Mouse (Mus musculus): ENCODE measurements around the gene Nmnat2.

Gene Nmnat2

DNA sequence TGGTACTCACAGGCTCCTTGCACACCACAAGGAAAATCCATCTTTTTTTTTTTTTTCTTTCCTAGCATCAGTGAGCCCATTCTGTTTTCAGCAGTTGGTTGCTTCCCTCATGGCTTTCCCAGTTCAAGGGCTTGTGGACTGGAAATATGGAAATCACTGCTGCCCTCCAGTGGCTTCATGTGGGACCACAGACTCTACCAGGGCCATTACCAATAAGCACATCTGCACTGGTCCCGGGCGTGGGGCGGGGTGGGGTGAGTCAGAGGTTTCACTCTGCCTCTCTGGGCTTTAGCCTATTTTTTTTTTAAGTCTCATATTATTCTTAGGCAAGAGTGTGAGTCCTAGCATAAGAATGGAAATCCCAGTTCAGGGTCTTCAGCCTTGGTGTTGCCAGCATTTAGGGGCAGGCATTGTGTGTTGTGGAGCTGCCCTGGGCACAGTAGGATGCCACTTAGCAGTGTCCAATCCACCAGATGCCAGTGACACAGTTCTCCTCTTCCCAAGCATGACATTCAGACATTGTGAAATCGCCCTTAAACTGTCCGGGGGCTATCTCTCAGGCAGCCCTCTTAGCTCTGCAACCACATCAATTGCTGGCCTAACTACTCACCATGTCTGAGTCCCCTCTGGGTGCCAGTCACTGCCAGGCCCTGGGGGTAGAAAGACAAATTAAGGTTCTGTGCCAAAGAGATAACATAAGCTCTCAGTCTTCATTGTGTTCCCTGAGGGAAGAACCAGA, 137.6 kb downstream of the Nmnat2 start:
- DNase-seq (ENCODE audit: low read depth, low spot score), result peak; percentile 60

DNA sequence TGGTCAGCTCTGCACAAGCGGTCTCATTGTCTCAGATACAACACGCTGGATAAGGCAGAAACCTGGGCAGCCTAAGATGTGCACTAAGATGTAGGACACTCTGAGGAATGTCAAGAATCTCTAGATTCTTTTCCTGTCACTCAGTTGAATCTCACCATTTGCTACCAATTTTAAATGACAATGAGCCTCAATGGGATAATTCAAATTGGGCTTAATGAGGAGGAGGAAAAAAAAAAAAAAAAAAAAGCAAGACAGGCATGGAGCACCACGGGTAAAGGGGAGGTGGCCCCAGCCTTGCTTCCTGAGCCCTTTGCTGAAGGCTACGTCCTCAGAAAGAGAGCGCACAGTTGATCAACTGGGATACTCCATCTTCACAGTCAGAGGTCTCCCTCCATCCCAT, 138.4 kb downstream of the Nmnat2 start:
- DNase-seq (ENCODE audit: low read depth, low spot score), result no peak

GRCm38 (mm10) chr1:153093581-153093980, 138.8 kb downstream of the Nmnat2 start:
- no peak for DNase-seq (ENCODE audit: low read depth, low spot score)

DNA sequence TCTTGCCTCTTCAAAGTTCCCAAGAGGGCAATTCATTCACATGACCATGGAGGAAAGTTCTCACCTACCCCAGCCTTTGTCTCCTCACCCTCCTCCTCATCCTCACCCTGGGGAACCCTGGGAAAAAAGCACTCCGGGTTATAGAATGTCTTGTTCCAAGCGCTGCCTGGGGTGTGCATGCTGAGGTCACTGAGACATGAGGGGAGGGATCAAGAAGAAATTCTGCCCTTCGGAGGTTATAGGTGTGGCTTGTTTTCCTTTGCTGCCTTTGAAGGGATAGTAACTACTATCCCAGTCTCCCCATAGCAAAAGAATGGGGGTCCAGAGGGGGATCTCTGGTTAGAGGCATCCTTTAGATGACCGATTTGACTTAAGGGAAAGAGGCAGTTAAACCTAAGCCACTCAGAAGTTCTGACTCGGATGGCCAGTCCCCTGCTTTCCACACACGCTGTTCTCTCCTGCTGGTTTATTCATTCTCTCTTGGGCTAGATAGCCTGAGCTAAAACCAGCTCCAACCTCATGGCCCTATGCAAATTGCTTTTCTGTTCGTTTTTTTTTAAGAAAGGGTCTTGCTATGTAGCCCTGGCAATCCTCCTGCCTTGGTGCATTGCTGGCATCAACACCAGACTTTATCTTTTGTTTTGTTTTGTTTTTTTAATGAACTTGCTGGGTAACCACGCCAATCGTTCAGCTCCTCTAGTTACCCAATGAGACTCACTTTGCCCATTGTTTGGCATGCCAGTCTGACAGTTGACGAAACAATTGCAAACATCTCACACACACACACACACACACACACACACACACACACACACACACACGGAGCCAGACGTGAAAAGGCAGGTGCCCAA, 139.7 kb downstream of the Nmnat2 start:
- no peak for DNase-seq (ENCODE audit: low read depth, low spot score)

DNA sequence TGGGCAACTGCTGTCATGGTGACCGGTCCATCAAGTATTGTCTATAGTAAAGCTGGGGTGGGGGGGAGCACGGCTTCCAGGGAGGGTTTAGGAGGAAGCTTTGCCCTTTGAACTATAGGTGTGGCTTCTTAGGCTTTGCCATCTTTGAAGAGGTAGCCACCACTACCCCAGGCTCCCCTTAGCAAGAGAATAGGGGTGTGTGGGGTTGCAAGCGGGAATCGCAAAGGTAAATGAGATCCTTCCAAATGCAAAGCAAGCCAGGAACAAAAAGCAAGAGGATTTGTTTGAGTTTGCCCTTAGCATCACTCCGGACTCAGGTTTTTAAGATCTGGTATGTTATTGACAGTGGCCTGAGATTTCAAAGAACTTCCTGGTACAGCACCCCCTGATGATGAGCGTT, 140.5 kb downstream of the Nmnat2 start:
- DNase-seq (ENCODE audit: low read depth, low spot score), result no peak

DNA sequence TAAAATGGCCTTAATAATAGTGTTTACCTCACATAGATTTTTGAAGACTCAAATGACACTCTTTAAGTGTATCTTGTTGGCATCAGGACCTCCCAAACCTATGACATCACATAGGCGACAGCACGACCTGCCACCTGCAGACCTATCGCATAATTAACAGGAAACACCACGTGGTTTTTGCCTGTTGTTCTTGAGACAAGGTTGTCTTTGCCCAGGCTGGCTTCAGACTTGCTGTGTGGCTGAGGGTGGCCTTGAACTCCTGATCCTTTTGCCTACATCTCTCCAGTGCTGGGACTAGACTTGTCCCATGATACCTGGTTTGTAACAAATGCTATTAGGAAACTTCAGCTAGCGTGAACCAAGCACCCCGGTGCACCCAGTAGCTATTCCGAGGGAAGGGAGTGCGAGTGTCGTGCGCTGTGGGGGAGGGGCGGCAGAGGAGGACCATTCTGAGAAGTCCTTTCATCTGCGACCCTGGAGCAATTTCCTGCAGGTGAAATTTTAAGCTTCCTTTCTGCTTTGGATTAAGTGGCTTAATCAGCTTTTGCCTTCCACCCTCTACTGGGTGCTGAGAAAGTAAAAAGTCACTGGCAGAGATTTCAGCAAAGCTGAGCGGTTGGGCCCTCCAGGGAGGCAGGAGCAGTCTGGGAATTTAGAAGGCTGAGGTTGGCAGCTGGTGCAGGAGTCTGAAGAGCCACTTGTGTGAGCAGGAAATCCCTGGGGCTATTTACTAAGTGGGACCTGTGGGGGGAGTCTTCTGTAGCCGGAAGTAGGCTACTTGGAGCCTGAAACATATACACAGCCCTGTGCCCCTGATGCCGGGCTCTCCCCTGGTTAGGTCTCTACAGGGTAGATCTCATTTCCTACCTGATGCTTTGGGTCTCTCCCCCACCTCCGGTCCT, 141.3 kb downstream of the Nmnat2 start:
- DNase-seq (ENCODE audit: low read depth, low spot score), result no peak

GRCm38 (mm10) chr1:153097017-153097675, 142.4 kb downstream of the Nmnat2 start:
- no peak for DNase-seq (ENCODE audit: low read depth, low spot score)

DNA sequence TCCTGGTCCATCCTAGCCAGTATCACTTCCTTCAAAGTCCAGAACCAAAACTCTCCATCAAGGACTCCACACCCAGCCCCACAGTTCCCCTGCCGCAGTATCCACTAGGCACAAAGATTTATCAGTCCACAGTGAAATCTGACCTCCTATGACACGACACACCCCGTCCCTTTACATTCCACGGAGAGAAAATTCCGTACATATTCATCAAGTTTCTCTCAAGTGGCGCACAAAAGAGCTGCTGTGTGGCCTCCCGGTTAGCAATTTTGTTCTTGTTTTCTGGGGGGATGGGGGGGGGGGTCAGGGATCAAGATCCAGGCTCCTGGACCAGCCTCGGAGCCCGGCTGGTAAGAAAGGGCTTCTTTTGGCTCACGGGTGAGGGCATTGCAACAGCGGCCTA, 143.8 kb downstream of the Nmnat2 start:
- DNase-seq (ENCODE audit: low read depth, low spot score), result no peak

DNA sequence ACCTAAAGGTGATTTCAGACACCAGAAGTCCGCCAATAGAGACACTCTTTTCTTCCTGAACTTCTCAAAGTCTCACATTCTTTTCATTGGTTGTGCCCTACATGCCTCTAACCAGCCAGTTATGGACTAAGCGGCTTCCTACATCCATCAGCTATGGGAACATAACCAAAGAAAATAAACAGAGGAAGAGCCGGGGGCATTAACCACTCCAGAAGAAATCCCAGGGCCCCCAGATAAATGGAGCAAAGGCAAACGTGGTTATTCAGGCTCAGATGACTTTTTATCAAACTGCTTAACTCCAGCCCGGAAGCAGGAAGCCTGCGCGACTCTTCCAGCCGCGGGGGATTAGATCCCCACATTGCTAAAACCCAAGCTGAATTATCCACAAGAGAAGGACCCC, 146.1 kb downstream of the Nmnat2 start:
- DNase-seq (ENCODE audit: low read depth, low spot score), result no peak

DNA sequence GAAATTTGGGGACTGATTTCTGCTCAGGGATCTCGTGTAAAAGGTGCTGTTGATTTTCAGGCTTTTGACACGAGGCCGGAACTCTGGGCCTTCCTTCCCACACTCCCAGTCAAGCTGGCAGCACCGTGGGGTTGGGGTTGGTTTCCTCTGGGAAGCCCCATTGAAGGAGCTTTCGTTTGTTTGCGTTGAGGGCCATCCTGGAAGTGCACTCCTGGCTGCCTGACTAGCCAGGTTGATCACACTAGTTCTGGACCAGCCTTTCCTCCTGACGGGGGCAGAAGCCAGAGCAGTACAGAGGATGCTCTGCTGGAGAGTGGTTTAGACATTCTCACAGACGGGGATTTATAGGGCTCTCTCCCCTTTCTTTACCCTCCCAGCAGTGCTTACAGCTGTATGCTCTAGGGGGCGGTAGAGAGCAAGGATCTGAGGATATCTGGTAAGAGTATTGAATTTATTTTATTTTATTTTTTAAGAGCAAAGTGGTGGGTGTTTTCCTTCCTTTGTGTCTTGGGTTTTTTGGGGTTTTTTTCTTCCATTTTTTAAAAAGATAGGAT, 146.6 kb downstream of the Nmnat2 start:
- DNase-seq (ENCODE audit: low read depth, low spot score), result peak; percentile 45

GRCm38 (mm10) chr1:153102296-153103185, 147.7 kb downstream of the Nmnat2 start:
- DNase-seq (ENCODE audit: low read depth, low spot score), result no peak

GRCm38 (mm10) chr1:153103186-153103554, 148.4 kb downstream of the Nmnat2 start:
- DNase-seq (ENCODE audit: low read depth, low spot score), result no peak

DNA sequence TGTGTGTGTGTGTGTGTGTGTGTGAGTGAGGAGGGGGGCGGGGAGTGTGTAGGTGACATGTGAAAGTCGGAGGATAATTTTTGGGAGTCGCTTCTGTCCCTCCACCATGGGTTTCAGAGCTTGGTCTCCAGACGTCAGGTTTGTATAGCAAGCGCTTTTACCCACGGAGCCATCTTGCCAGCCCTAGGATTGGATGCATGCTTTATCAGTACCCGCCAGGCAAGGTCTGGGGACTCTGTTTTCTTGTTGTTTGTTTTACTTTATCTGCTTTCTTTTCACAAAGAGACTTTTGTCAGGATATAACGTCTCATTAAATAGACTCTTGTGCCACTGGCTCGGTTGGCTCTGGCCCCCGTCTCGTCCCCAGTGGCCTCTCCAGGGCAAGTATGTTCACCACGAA, 150.0 kb downstream of the Nmnat2 start:
- DNase-seq (ENCODE audit: low read depth, low spot score), result no peak

GRCm38 (mm10) chr1:153107866-153108265, 153.1 kb downstream of the Nmnat2 start:
- no peak for DNase-seq (ENCODE audit: low read depth, low spot score)

DNA sequence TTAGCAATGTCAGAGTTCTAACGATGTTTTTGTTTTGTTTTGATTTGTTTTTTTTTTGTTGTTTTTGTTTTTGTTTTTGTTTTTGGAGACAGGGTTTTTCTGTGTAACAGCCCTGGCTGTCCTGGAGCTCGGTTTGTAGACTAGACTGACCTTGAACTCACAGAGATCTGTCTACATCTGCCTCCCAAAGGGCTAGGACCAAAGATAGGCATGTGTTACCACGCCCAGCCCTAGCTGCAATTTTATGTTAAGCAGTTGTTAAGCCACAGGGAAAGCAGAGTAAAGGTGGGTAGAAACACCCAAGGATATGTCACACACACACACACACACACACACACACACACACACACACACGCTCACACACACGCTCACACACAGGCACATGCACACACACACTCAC, 154.6 kb downstream of the Nmnat2 start:
- DNase-seq (ENCODE audit: low read depth, low spot score), result no peak

DNA sequence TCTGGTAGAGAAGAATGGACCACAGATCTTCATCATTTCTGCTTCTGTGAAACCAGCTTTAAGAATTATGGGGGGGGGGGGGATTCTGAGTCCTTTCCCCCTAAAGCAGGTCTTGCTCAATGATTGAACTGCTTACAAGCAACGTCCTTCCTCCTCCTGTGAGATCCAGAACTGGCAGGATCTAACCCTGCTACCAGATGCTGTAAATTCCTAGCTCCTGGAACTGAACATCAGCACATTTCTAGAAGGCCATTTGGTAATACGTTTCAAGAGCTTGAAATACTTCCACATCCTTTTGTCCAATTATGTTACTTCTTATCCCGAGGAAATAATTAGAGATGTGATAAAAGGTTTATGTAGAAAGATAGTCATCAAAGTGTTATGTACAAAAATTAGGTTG, 155.0 kb downstream of the Nmnat2 start:
- DNase-seq (ENCODE audit: low read depth, low spot score), result no peak

DNA sequence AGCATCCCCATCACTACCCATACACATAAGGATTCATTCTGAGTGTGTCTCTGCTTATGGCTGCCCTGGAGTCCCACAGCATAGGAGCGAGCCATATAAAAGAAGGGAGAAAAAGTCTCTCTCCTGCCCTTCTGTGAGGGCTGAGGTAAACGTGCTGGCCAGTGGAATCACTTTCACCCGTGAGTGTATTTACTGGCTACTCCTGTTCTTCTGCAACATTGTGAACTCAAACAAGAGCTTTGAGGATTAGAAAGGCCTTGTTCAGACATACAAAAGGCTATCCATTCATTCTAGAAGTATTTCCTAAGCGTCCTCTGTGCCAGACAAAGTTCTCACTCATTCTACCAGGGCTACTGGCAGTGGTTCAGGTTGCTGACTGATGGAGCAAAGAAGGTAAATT, 156.8 kb downstream of the Nmnat2 start:
- DNase-seq (ENCODE audit: low read depth, low spot score), result no peak

- DNase-seq (ENCODE audit: low read depth, low spot score), result no peak
Measured at GRCm38 (mm10) chr1:153115315-153115714, 160.5 kb downstream of the Nmnat2 start.

DNA sequence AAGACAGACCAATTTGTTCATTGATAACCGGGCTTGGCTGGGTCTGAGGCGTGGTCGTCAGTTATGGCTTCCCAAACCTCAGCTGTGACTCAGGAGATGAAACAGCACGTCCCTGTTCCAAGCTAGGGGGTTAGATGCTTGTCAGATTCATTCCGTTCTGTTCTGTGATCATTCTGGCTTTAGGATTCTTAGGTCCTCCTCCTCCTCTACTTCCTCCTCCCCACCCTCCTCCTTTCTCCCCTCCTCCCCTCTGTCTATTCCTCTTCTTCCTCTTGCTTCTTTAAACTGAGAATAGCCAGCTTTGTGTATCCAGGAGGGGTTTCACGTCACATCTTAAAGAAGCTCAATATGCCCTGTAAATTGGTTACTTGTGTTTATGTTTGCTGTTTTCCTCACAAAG, 165.8 kb downstream of the Nmnat2 start:
- DNase-seq (ENCODE audit: low read depth, low spot score), result no peak

GRCm38 (mm10) chr1:153121320-153121719, 166.5 kb downstream of the Nmnat2 start:
- no peak for DNase-seq (ENCODE audit: low read depth, low spot score)

Measured in CD4-positive helper T cell, adult 2 months (primary cell).